Mouse (Mus musculus) regulatory T cell (primary cell): ENCODE data around the gene Efcab6.

Experiments used
- in situ Hi-C: fragments of 300-600 bp; cut with MboI, MseI; formaldehyde crosslinking; loops from one replicate; pipeline ENCODE4 v1.15.1; 2025; ENCODE audit warnings: high pct_unique_total_duplicates

The Efcab6 gene

DNA sequence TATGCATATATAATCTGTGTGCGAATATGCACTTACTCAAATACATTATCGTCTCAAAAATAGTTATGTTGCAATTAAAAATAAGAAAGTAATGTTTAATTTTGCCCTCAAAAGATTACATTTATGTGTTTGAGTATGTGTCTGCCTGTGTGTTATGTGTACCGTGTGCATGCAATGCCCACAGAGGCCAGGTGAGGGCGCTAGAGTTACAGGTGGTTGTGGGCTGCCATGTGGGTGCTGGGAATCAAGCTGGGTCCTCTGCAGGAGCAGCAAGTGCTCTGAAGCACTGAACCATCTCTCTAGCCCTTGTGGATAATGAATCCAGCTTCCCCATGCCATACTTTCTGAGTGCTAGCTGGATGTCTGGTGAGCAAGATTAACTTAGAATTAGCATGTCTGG lies 522 bp upstream of the Efcab6 start:
- in situ Hi-C loops = no loop called here

DNA sequence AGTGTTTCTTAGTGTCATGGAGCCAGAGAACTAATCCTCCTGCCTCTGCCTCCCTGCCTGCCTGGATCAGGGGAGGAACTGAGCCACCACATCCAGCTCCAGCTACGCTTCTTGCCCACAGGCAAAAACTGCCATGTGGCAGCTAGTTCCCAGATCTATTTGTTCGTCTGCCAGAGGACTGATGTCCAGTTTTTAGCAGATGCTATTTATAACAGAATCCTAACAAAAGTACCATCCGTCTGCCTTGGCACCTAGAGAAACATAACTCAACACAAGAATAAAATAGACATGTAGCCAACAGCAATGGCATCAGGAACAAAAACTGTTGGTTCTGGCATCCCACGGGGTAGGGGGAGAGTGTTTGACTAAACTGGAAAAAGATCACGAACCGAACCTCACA lies 6.3 kb downstream of the Efcab6 start:
- in situ Hi-C loops = loop anchor here (5.0 kb wide), 1 partner anchor 197 kb away; no protein-coding TSS in a partner anchor

DNA sequence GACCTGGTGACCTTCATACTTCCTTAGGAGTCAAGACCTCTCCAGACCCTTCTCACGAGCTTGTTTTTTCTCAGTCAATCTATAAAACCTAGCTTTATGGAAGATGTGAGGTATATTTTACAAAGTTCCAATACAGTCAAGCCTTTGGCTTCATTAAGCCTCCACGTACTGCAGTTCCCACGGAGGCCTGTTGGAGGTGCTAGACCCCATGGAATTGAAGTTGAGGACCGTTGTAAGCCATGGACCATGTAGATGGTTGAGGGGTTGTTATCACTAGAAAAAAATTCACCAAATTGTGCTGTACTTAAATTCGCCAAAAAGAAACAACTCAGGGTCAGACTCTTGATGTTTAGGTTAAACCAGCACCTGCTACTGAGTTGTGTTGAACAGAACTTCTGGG lies 9.1 kb downstream of the Efcab6 start:
- in situ Hi-C loops = loop anchor here (5.0 kb wide), 1 partner anchor 194 kb away; no protein-coding TSS in a partner anchor

GRCm38 (mm10) chr15:84053859-84054258 lies 11.3 kb downstream of the Efcab6 start:
- in situ Hi-C loops = loop anchor here (5.0 kb wide), 1 partner anchor 87 kb away; no protein-coding TSS in a partner anchor

DNA sequence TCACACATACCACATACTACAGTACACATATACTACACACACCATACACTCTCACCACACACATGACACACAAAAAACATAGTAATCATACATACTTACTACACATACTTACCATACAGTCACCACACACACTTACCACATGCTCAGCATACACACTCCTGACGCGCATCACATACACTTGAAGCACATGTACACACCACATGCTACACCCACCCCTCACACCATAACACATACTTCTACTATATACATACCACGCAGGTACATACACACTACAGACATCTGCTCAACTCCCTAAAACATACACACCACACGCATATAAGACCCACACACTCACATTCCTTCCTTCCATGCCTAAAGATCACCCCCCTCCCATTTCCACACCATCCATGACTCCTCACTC lies 11.9 kb downstream of the Efcab6 start:
- in situ Hi-C loops = loop anchor here (5.0 kb wide), 1 partner anchor 86 kb away; no protein-coding TSS in a partner anchor

GRCm38 (mm10) chr15:84052390-84052789 lies 12.8 kb downstream of the Efcab6 start:
- in situ Hi-C loops = loop anchor here (5.0 kb wide), 1 partner anchor 85 kb away; no protein-coding TSS in a partner anchor

- in situ Hi-C loops = no loop called here
Observed at GRCm38 (mm10) chr15:84049570-84049969, 15.6 kb downstream of the Efcab6 start.

- in situ Hi-C loops = no loop called here
Observed at GRCm38 (mm10) chr15:84045562-84045961, 19.6 kb downstream of the Efcab6 start.

DNA sequence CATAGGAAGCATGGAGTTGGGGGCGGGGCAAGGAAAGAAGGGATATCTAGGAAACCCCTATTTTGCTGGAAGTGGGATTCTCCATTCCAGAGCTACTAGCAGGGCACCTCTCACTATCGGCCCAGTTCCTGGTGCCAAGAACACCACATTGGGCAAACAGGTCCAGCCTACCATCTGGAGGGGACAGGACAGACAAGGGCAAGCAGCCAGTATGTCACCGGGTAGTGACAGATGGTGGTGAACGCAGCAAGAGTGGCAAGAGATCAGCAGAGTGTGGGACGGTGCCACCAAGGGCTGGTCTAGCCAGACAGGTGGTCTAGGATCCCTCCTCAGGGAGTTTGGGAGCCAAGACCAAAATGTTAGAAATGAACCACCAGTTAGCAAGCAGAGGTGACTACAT lies 28.1 kb downstream of the Efcab6 start:
- in situ Hi-C loops = no loop called here

DNA sequence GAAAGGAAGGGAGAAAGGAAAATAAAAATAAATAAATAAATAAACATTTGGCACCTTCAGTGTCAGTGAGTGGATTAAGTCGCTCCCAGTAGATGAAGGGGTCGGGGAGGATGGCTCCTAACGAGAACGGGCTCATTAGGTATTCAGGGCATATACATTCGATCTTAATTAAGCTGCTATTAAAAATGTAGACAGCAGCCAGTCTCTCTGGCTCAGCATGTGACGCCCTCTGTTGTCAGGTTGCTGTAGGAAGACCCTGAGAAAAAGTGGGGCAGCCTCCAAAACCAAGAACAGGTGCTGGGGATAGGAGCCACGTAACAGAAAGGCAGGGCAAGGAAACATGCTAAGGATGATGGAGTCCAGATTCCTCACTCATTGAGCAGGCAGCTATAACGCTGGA lies 39.5 kb downstream of the Efcab6 start:
- in situ Hi-C loops = loop anchor here (10.0 kb wide), 1 partner anchor 61 kb away; no protein-coding TSS in a partner anchor

- in situ Hi-C loops = loop anchor here (10.0 kb wide), 1 partner anchor 60 kb away; no protein-coding TSS in a partner anchor
Observed at GRCm38 (mm10) chr15:84024851-84025250, 40.3 kb downstream of the Efcab6 start.

DNA sequence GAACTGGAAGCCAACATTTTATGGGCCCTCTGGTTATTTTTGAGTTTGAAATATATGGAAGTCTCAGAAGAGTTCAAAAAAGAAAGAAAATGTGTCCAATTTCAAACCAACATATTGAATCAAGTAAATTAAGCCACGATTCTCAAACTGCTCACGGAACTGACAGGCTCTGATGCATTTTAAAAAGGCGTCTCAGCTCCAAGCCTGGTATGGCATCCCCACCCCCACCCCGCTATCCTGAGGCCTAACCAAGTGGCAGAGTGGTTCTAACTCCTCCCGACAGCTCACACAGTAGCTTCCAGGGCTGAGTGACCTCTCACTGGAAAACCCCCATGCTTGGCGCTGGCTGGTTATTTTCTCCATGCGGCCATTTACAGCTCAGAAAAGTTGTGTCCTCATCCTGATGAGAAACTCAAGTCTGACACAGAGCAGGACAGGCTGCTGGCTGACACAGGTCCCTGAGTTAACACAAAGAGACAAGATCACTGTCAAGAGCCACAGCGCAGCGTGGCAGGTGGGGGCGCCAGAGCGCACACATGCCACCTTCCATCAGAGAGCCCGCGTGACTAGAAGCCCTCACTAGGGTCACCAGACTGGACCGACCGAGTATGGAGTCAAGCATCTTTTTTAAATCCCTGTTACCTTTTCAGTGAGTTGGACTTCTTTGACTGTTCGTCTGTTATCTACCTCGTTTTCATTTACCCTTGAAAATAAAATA lies 55.7 kb downstream of the Efcab6 start:
- in situ Hi-C loops = no loop called here

- in situ Hi-C loops = no loop called here
Observed at GRCm38 (mm10) chr15:84004306-84004705, 60.9 kb downstream of the Efcab6 start.

GRCm38 (mm10) chr15:83999071-83999470 lies 66.1 kb downstream of the Efcab6 start:
- in situ Hi-C loops = no loop called here

GRCm38 (mm10) chr15:83998586-83998985 lies 66.6 kb downstream of the Efcab6 start:
- in situ Hi-C loops = no loop called here

DNA sequence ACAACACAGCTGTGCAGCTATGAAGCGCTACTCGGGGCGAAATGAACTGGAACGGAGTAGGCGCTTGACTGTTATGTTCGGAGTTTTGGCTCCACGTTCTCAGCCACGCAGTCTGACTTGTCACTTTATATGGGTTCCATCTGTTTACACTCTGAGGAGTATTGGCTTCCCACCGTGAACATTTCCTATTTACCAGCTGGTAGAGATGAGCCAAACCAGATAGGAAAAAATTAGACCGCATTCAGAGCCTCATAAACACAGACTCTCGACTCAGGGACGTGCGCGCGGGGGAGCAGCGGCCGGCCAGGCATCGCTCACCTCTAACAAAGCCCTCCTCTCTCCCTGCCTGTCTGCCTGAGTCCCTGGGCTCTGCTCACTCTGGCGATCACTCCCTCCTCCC lies 67.1 kb downstream of the Efcab6 start:
- in situ Hi-C loops = no loop called here

- in situ Hi-C loops = no loop called here
Observed at GRCm38 (mm10) chr15:83997550-83997949, 67.6 kb downstream of the Efcab6 start.

- in situ Hi-C loops = no loop called here
Observed at GRCm38 (mm10) chr15:83996864-83997263, 68.3 kb downstream of the Efcab6 start.

- in situ Hi-C loops = no loop called here
Observed at GRCm38 (mm10) chr15:83992191-83992590, 73.0 kb downstream of the Efcab6 start.

GRCm38 (mm10) chr15:83991461-83991860 lies 73.7 kb downstream of the Efcab6 start:
- in situ Hi-C loops = no loop called here

DNA sequence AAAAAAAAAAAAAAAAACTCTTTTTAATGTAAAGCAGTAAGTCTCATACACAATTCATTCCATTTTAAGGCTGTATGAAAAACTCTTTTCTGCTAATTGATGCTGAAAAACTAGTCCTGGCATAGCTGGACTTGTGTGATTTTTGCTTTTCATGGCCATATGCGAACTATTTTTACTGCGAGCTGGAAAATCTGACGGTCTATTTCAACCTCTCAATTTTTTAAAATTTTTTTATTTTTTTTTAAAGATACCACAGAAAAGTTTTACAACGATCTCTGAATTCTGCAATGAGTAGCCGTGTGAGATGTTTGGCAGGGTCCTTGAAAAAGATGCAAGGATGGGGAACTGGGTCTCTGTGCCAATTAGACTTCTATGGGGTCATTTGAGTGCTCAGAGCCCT lies 75.9 kb downstream of the Efcab6 start:
- in situ Hi-C loops = no loop called here

GRCm38 (mm10) chr15:83988087-83988486 lies 77.1 kb downstream of the Efcab6 start:
- in situ Hi-C loops = no loop called here

DNA sequence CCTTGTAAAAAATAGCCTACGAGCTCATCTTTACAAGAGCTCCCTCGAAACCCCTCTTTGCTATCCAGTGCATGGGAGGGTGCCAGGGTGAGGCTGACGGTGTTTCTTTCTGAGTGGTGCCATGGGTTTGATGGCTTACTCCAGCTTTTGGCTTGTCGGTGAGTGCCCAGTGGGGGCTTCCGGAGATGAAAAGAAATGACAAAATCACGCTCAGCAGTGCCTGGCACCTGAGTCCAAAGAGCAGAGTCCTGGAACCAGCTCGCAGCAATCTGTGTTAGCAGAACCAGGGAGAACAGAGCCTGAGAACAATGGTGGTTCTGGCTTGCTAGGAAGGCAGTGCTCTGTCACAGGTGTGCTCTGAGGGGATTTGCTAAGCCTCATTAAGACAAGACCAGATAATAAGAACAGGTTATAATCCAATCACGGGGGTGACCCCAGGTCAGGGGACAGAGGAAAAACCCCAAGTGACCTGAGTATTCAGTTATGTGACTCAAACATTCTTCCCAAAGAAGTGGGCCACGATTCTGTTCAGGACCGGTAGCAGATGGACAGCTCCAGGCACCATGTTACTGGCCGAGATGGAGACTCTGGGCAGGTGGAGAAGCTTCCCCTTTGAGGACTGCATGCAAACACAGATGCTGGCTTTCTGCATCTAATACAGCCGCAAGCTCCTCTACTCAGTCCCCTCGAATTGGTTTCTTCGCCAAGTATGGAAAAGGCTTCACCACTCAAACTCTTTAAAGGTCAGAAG lies 82.8 kb downstream of the Efcab6 start:
- in situ Hi-C loops = no loop called here
